Mouse (Mus musculus) heart, adult 2 months (tissue): Measurements from ENCODE around the gene Usp36.

Source experiments
- CTCF ChIP-seq: fragments of 200-600 bp; IDR thresholded peaks from 2 replicates; pipeline ENCODE4 v1.8.1; 2022; ENCODE audit warnings: antibody characterized with exemption, mild to moderate bottlenecking, moderate library complexity
- EP300 ChIP-seq: fragments of 200-500 bp; IDR thresholded peaks from 2 replicates; pipeline ENCODE4 v1.6.1; 2011; ENCODE audit warnings: low read depth, low read length, control low read depth; ENCODE audit not compliant: insufficient read depth

GRCm38 (mm10) chr11:118234500-118234899, 55.5 kb downstream of the Usp36 start:
- TF ChIP-seq CTCF (no peak), EP300 (peak; percentile 99)
